Mouse (Mus musculus) CH12.LX (cell line): ENCODE data around the gene Elp4.

ENCODE experiments used
- CTCF ChIP-seq, 2 experiments: IDR thresholded peaks in 1 of 2; conservative IDR thresholded peaks in 1 of 2; 2 replicates each; pipeline ENCODE4 v1.5.1; 2011 to 2012; ENCODE audit warnings: low read depth in 2 of 2, low read length in 2 of 2, improper control_type of control experiment in 1 of 2, inconsistent platforms in 1 of 2, mild to moderate bottlenecking in 1 of 2, moderate library complexity in 1 of 2
- HCFC1 ChIP-seq: IDR thresholded peaks from 2 replicates; pipeline ENCODE4 v1.6.1; 2012; ENCODE audit warnings: low read depth, mild to moderate bottlenecking, inconsistent platforms, low read length, improper control_type of control experiment
- KAT2A ChIP-seq: IDR thresholded peaks from 2 replicates; pipeline ENCODE4 v1.6.1; 2012; ENCODE audit warnings: low read length, improper control_type of control experiment, inconsistent platforms; ENCODE audit not compliant: insufficient replicate concordance
- PAX5 ChIP-seq: IDR thresholded peaks from 2 replicates; pipeline ENCODE4 v1.6.1; 2012; ENCODE audit warnings: low read length, inconsistent platforms, mixed read lengths
- ZC3H11A ChIP-seq: IDR thresholded peaks from 2 replicates; pipeline ENCODE4 v1.6.1; 2012; ENCODE audit warnings: low read depth, mild to moderate bottlenecking, inconsistent platforms, low read length, improper control_type of control experiment
- ZNF384 ChIP-seq: IDR thresholded peaks from 2 replicates; pipeline ENCODE4 v1.6.1; 2012; ENCODE audit warnings: low read depth, low read length, improper control_type of control experiment, inconsistent platforms

GRCm38 (mm10) chr2:105687317-105687991, 216.9 kb downstream of the Elp4 start:
- TF ChIP-seq KAT2A (no peak), CTCF (conservative IDR thresholded peaks at IDR 0.05 in 1 of 2, IDR thresholded peaks at IDR 0.05 in 1 of 2; ENCODE audit: low read depth in 2 of 2, low read length in 2 of 2) (no peak), HCFC1 (no peak), PAX5 (no peak), ZNF384 (no peak), ZC3H11A (no peak)
